Mouse (Mus musculus): ENCODE results near the gene Jph3. TPM values are rescaled to one million over a fixed set of nuclear protein-coding genes. Genes with fewer than 3 reads are reported as not detected.

Jph3 gene
- total and polyA plus RNA-seq, 3 experiments = 0.15 TPM; not detected in 2

GRCm38 (mm10) chr8:121782493-121782892 lies 53.1 kb downstream of the Jph3 start:
- H3K9ac ChIP-seq (ENCODE audit: control insufficient read depth, low read depth, low read length, poor library complexity, severe bottlenecking) = no peak overlapping the region
- no peaks in the 10 kb centered on the region for H3K9me3 ChIP-seq (replicated peaks; ENCODE audit: insufficient read depth, low read length)
- H3K4me1 ChIP-seq (ENCODE audit: control insufficient read depth in 1 of 2, insufficient read depth in 2 of 2, low read length in 2 of 2) = no peaks in the 10 kb centered on the region
- H3K27ac ChIP-seq (ENCODE audit: control insufficient read depth, low read depth, low read length) = no peak overlapping the region
- H3K4me3 ChIP-seq (ENCODE audit: control insufficient read depth in 1 of 2, insufficient read depth in 1 of 2, low read depth in 2 of 2, low read length in 2 of 2) = no peak overlapping the region
- no peaks in the 10 kb centered on the region for H3K79me2 ChIP-seq (ENCODE audit: control insufficient read depth, insufficient read depth, low read length, poor library complexity)
- TF ChIP-seq CHD2 (IDR thresholded peaks at IDR 0.05; ENCODE audit: low read length) = no peak
- TF ChIP-seq MYB (IDR thresholded peaks at IDR 0.05; ENCODE audit: low read depth, low read length) = no peak
- TF ChIP-seq ZC3H11A (IDR thresholded peaks at IDR 0.05; ENCODE audit: low read depth, low read length) = no peak
- no peak for TF ChIP-seq NELFE (IDR thresholded peaks at IDR 0.05; ENCODE audit: low read depth, low read length)
- no peak for TF ChIP-seq BHLHE40 (IDR thresholded peaks at IDR 0.05; ENCODE audit: borderline replicate concordance, low read depth, low read length)
- TF ChIP-seq TCF12 (IDR thresholded peaks at IDR 0.05; ENCODE audit: low read depth, low read length) = no peak
- no peak for TF ChIP-seq CHD1 (IDR thresholded peaks at IDR 0.05; ENCODE audit: low read depth, low read length)
- TF ChIP-seq GATA1 (IDR thresholded peaks at IDR 0.05; ENCODE audit: low read depth, low read length) = no peak
- TF ChIP-seq ZNF384 (IDR thresholded peaks at IDR 0.05; ENCODE audit: low read depth, low read length) = no peak
- no peak for TF ChIP-seq MYC (IDR thresholded peaks at IDR 0.05; ENCODE audit: low read depth, low read length)
- TF ChIP-seq EP300 (IDR thresholded peaks at IDR 0.05; ENCODE audit: low read depth in 1 of 2, low read length in 2 of 2) = no peak
- no peak for TF ChIP-seq UBTF (IDR thresholded peaks at IDR 0.05; ENCODE audit: borderline replicate concordance, insufficient read depth, low read depth, low read length)
- TF ChIP-seq CTCF (IDR thresholded peaks at IDR 0.05 in 2 of 3, conservative IDR thresholded peaks at IDR 0.05 in 1 of 3; ENCODE audit: control insufficient read depth in 1 of 3, insufficient read depth in 1 of 3, low read depth in 2 of 3, low read length in 3 of 3, poor library complexity in 1 of 3, severe bottlenecking in 1 of 3) = no peak
- TF ChIP-seq ETS1 (IDR thresholded peaks at IDR 0.05; ENCODE audit: low read depth, low read length) = no peak
- TF ChIP-seq MAFK (IDR thresholded peaks at IDR 0.05; ENCODE audit: borderline replicate concordance, low read depth, low read length) = no peak
- TF ChIP-seq SMC3 (IDR thresholded peaks at IDR 0.05; ENCODE audit: low read depth, low read length) = no peak
- no peak for TF ChIP-seq ZMIZ1 (IDR thresholded peaks at IDR 0.05; ENCODE audit: low read depth, low read length)
- TF ChIP-seq POLR2A (IDR thresholded peaks at IDR 0.05; ENCODE audit: control insufficient read depth in 1 of 2, insufficient read depth in 1 of 2, low read depth in 1 of 2, low read length in 2 of 2, poor library complexity in 1 of 2) = no peak
- TF ChIP-seq GABPA (IDR thresholded peaks at IDR 0.05; ENCODE audit: low read depth, low read length) = no peak
- TF ChIP-seq POLR2AphosphoS5 (IDR thresholded peaks at IDR 0.05; ENCODE audit: borderline replicate concordance, low read depth, low read length) = no peak
- H3K36me3 ChIP-seq (ENCODE audit: control insufficient read depth in 1 of 2, insufficient read depth in 2 of 2, low read length in 2 of 2) = no peaks in the 10 kb centered on the region
- DNase-seq (ENCODE audit: low read depth, low spot score) = no peak
- H3K27me3 ChIP-seq (ENCODE audit: control insufficient read depth in 1 of 2, insufficient read depth in 2 of 2, low read length in 2 of 2) = no peaks in the 10 kb centered on the region

DNA sequence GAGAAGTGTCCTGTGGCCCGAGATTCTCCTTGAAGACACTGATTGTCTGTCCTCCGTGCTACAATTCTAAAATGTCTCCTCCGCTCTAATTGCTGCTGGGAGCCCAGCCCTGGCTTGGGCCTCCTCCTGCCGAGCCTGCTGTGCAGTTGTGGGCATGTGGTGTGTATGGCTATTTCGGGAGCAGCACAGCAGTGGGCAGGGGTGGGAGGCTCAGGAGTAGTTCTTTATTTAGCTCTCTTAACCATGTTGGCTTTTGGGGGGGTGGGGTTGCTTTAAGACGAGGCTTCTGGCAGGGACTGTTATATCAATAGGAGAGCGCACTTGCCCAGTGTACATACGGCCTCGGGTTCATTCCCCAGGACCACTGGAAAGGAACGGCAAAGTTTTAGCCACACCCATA lies 57.1 kb downstream of the Jph3 start:
- H3K27ac ChIP-seq (ENCODE audit: control insufficient read depth, low read depth, low read length) = no peak overlapping the region
- H3K4me3 ChIP-seq (ENCODE audit: control insufficient read depth in 1 of 2, insufficient read depth in 1 of 2, low read depth in 2 of 2, low read length in 2 of 2) = no peak overlapping the region
- H3K27me3 ChIP-seq (ENCODE audit: control insufficient read depth in 1 of 2, insufficient read depth in 2 of 2, low read length in 2 of 2) = no peaks in the 10 kb centered on the region
- no peaks in the 10 kb centered on the region for H3K79me2 ChIP-seq (ENCODE audit: control insufficient read depth, insufficient read depth, low read length, poor library complexity)
- no peaks in the 10 kb centered on the region for H3K9me3 ChIP-seq (replicated peaks; ENCODE audit: insufficient read depth, low read length)
- no peaks in the 10 kb centered on the region for H3K36me3 ChIP-seq (ENCODE audit: control insufficient read depth in 1 of 2, insufficient read depth in 2 of 2, low read length in 2 of 2)
- DNase-seq (ENCODE audit: low read depth, low spot score) = no peak
- TF ChIP-seq ETS1 (IDR thresholded peaks at IDR 0.05; ENCODE audit: low read depth, low read length) = no peak
- no peak for TF ChIP-seq ZMIZ1 (IDR thresholded peaks at IDR 0.05; ENCODE audit: low read depth, low read length)
- TF ChIP-seq KAT2A (conservative IDR thresholded peaks at IDR 0.05; ENCODE audit: low read depth, low read length) = no peak
- TF ChIP-seq CHD1 (IDR thresholded peaks at IDR 0.05; ENCODE audit: low read depth, low read length) = no peak
- TF ChIP-seq HCFC1 (IDR thresholded peaks at IDR 0.05; ENCODE audit: low read depth, low read length) = no peak
- no peak for TF ChIP-seq GATA1 (IDR thresholded peaks at IDR 0.05; ENCODE audit: low read depth, low read length)
- TF ChIP-seq POLR2AphosphoS5 (IDR thresholded peaks at IDR 0.05; ENCODE audit: borderline replicate concordance, low read depth, low read length) = no peak
- TF ChIP-seq RCOR1 (IDR thresholded peaks at IDR 0.05; ENCODE audit: low read depth, low read length) = no peak
- TF ChIP-seq TBP (IDR thresholded peaks at IDR 0.05; ENCODE audit: low read depth, low read length) = no peak
- no peak for TF ChIP-seq ZC3H11A (IDR thresholded peaks at IDR 0.05; ENCODE audit: low read depth, low read length)
- no peak for TF ChIP-seq ZKSCAN1 (IDR thresholded peaks at IDR 0.05; ENCODE audit: low read depth, low read length)
- TF ChIP-seq EP300 (IDR thresholded peaks at IDR 0.05; ENCODE audit: low read depth in 1 of 2, low read length in 2 of 2) = no peak
- no peaks in the 10 kb centered on the region for H3K4me1 ChIP-seq (ENCODE audit: control insufficient read depth in 1 of 2, insufficient read depth in 2 of 2, low read length in 2 of 2)
- H3K9ac ChIP-seq (ENCODE audit: control insufficient read depth, low read depth, low read length, poor library complexity, severe bottlenecking) = no peak overlapping the region
